Mouse (Mus musculus) liver, embryonic 14.5 days (tissue): ENCODE measurements around the gene 5730522E02Rik.

Experiments used
- CTCF ChIP-seq: IDR thresholded peaks from 2 replicates; pipeline ENCODE4 v1.5.1; 2016; ENCODE audit warnings: antibody characterized with exemption, low read depth, control low read depth
- EP300 ChIP-seq: IDR thresholded peaks from 2 replicates; pipeline ENCODE4 v1.6.1; 2016; ENCODE audit warnings: antibody characterized with exemption, low read depth

- peak; percentile 84 for TF ChIP-seq CTCF
- no peak for TF ChIP-seq EP300
These were observed 9.4 kb downstream of the 5730522E02Rik start for GRCm38 (mm10) chr11:26200970-26201777.
